Mouse (Mus musculus) gonadal fat pad, adult 2 months (tissue): ENCODE measurements around the gene Lamp1. TPM values are rescaled to one million over a fixed set of nuclear protein-coding genes. Genes with fewer than 3 reads are reported as not detected.

Experiments
- DNase-seq: peaks from one replicate; pipeline ENCODE4 v3.0.0-alpha.2; 2012; ENCODE audit warnings: low read depth
- polyA plus RNA-seq: library from polyadenylated mRNA; depleted of rRNA; stranded (reverse); fragments of >200 nt; gene quantifications from 2 replicates; pipeline ENCODE4 v1.2.3, GENCODE M21; 2012

The Lamp1 gene
- polyA plus RNA-seq, 1 experiment = 1,248 TPM

- no peak for DNase-seq
These were observed 4.6 kb downstream of the Lamp1 start for GRCm38 (mm10) chr8:13163563-13163962.

GRCm38 (mm10) chr8:13164361-13164760 is 5.4 kb downstream of the Lamp1 start:
- no peak for DNase-seq

GRCm38 (mm10) chr8:13170510-13170909 is 11.5 kb downstream of the Lamp1 start:
- no peak for DNase-seq

GRCm38 (mm10) chr8:13174305-13174704 is 15.3 kb downstream of the Lamp1 start:
- DNase-seq = no peak

- DNase-seq = no peak
These were observed 15.8 kb downstream of the Lamp1 start for GRCm38 (mm10) chr8:13174811-13175210.

GRCm38 (mm10) chr8:13175650-13176049 is 16.7 kb downstream of the Lamp1 start:
- DNase-seq = no peak

- DNase-seq = no peak
These were observed 18.4 kb downstream of the Lamp1 start for GRCm38 (mm10) chr8:13177173-13177852.

- no peak for DNase-seq
These were observed 19.2 kb downstream of the Lamp1 start for GRCm38 (mm10) chr8:13178137-13178536.

- DNase-seq = no peak
These were observed 20.5 kb downstream of the Lamp1 start for GRCm38 (mm10) chr8:13179482-13179881.

GRCm38 (mm10) chr8:13179948-13180347 is 21.0 kb downstream of the Lamp1 start:
- no peak for DNase-seq

GRCm38 (mm10) chr8:13180408-13180807 is 21.4 kb downstream of the Lamp1 start:
- no peak for DNase-seq

GRCm38 (mm10) chr8:13180911-13181690 is 22.1 kb downstream of the Lamp1 start:
- no peak for DNase-seq

GRCm38 (mm10) chr8:13181691-13181976 is 22.7 kb downstream of the Lamp1 start:
- DNase-seq = no peak

- no peak for DNase-seq
These were observed 27.9 kb downstream of the Lamp1 start for GRCm38 (mm10) chr8:13186819-13187218.

GRCm38 (mm10) chr8:13187229-13187628 is 28.3 kb downstream of the Lamp1 start:
- DNase-seq = no peak

GRCm38 (mm10) chr8:13187638-13188037 is 28.7 kb downstream of the Lamp1 start:
- DNase-seq = no peak

- no peak for DNase-seq
These were observed 29.1 kb downstream of the Lamp1 start for GRCm38 (mm10) chr8:13188052-13188555.

- no peak for DNase-seq
These were observed 29.9 kb downstream of the Lamp1 start for GRCm38 (mm10) chr8:13188857-13189256.

- no peak for DNase-seq
These were observed 31.3 kb downstream of the Lamp1 start for GRCm38 (mm10) chr8:13190235-13190634.

GRCm38 (mm10) chr8:13194818-13195217 is 35.9 kb downstream of the Lamp1 start:
- DNase-seq = no peak

GRCm38 (mm10) chr8:13197493-13197892 is 38.5 kb downstream of the Lamp1 start:
- no peak for DNase-seq

- DNase-seq = no peak
These were observed 40.6 kb downstream of the Lamp1 start for GRCm38 (mm10) chr8:13199385-13200061.
